9 mouse cellular contexts compared by ENCODE assay signal in the genomic region with DNA sequence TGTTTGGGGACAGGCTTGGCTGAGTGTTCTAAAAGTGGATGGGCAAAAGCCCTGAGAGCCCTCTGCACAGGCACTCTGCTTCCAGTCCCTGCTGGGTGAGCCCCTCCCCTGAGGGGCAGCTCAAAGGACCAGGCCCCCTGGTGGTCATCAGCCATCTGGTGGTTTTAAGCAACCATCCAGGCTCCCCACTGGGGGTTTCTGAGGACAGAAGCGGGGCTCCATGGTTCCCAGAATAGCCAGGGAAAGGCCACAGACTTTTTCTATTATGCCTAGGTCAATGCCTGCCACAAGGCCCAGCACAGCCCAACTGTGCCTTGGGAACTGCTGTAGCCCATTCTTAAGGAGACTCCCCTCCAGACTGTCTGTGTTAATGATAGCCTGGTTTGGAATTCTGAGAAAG.
DNase-seq lines count a peak whose midpoint lies in the region; ATAC-seq and TF ChIP-seq lines count a peak whose summit lies in the region.
"Had no signal": no experiment of that assay in that cellular context is flagged by ENCODE, and none has a peak within 500 bp of the region (broad histone marks: within the 10 kb centered on the region; RNA-seq: fewer than 3 reads in every experiment).

No protein-coding gene starts in this region.

- no peak overlapping the region for H3K27ac ChIP-seq in gastrocnemius, adult 2 months
- no peak overlapping the region; the same call in 1 of the 2 replicates for H3K27ac ChIP-seq in hindbrain, embryonic 16.5 days (ENCODE audit: low read depth, low read length)
- H3K27ac ChIP-seq in stomach, postnatal 0 days (replicated peaks) = no peak overlapping the region

- ATAC-seq in hindbrain, embryonic 16.5 days = peak; percentile 81
- ATAC-seq in stomach, postnatal 0 days (ENCODE audit: low FRiP score, low TSS enrichment) = no peak

- 7% methylated on average over 1 of the region's 1 CpGs for WGBS in hindbrain, embryonic 16.5 days
- 13% methylated on average over 1 of the region's 1 CpGs for WGBS in stomach, postnatal 0 days

- TF ChIP-seq CTCF in gastrocnemius, adult 2 months (IDR thresholded peaks at IDR 0.05) = peak; percentile 12; the same call in 1 of the 2 replicates
- peak; percentile 40 for TF ChIP-seq CTCF in stomach, postnatal 0 days (IDR thresholded peaks at IDR 0.05; ENCODE audit: low read depth)

- intact Hi-C loops in gastrocnemius, adult 2 months (cut with DNase I) = no loop called here

- H3K4me1 ChIP-seq in hindbrain, embryonic 16.5 days (ENCODE audit: control insufficient read depth, insufficient read depth, low read depth, low read length) = peaks cover 26% of the 10 kb centered on the region
- no peaks in the 10 kb centered on the region for H3K4me1 ChIP-seq in stomach, postnatal 0 days (replicated peaks; ENCODE audit: control insufficient read depth, insufficient read depth)

- no peak overlapping the region for H3K4me3 ChIP-seq in gastrocnemius, adult 2 months
- no peak overlapping the region for H3K4me3 ChIP-seq in hindbrain, embryonic 16.5 days (ENCODE audit: low read length)
- H3K4me3 ChIP-seq in stomach, postnatal 0 days (ENCODE audit: low read depth, low read length) = no peak overlapping the region
- H3K4me3 ChIP-seq: myocyte had no signal

- no peaks in the 10 kb centered on the region for H3K36me3 ChIP-seq in hindbrain, embryonic 16.5 days (ENCODE audit: control insufficient read depth, insufficient read depth, low read length)
- no peaks in the 10 kb centered on the region for H3K36me3 ChIP-seq in stomach, postnatal 0 days (ENCODE audit: control insufficient read depth, insufficient read depth, low read length)

- no peak for DNase-seq in gastrocnemius, adult 2 months
- no peak for DNase-seq in gastrocnemius, postnatal 10 days
- DNase-seq in right cerebral cortex, postnatal 4 days = peak; percentile 47
- no peak for DNase-seq in right cerebral cortex, postnatal 36 days (ENCODE audit: low spot score in 2 of 2)
- peak; percentile 14 for DNase-seq in stomach, postnatal 0 days (ENCODE audit: low spot score)
- no peak for DNase-seq in natural killer cell, adult 2 months (ENCODE audit: low spot score in 2 of 2)
- no peak for DNase-seq in ovary, adult 18-20 months (ENCODE audit: low spot score)

- no peak for TF ChIP-seq EP300 in stomach, postnatal 0 days (optimal IDR thresholded peaks at IDR 0.05)

- H3K27me3 ChIP-seq in hindbrain, embryonic 16.5 days (replicated peaks; ENCODE audit: control insufficient read depth, insufficient read depth, low read length) = no peaks in the 10 kb centered on the region
- H3K27me3 ChIP-seq in stomach, postnatal 0 days (ENCODE audit: control insufficient read depth, insufficient read depth, low read length) = no peaks in the 10 kb centered on the region

- no peak overlapping the region for H3K4me2 ChIP-seq in hindbrain, embryonic 16.5 days (ENCODE audit: low read length)
- no peak overlapping the region for H3K4me2 ChIP-seq in stomach, postnatal 0 days (replicated peaks; ENCODE audit: low read depth)

- H3K9me3 ChIP-seq in hindbrain, embryonic 16.5 days (ENCODE audit: control insufficient read depth, low read length) = no peaks in the 10 kb centered on the region
- H3K9me3 ChIP-seq in stomach, postnatal 0 days (ENCODE audit: control insufficient read depth, low read length) = no peaks in the 10 kb centered on the region

- no peak overlapping the region for H3K9ac ChIP-seq in hindbrain, embryonic 16.5 days (ENCODE audit: low read depth, low read length)
- no peak overlapping the region for H3K9ac ChIP-seq in stomach, postnatal 0 days (ENCODE audit: low read length)

Comparison
In these comparisons a context has a peak if more than half of its experiments do, and no peak if none do; other contexts are left out.
1. DNase-seq: peak in right cerebral cortex, postnatal 4 days (single experiment) and stomach, postnatal 0 days (single experiment); none in gastrocnemius, adult 2 months (single experiment), gastrocnemius, postnatal 10 days (single experiment), right cerebral cortex, postnatal 36 days (0 of 2), natural killer cell, adult 2 months (0 of 2) and ovary, adult 18-20 months (single experiment).